Mouse (Mus musculus): ENCODE measurements around the gene Mylk. TPM values are rescaled to one million over a fixed set of nuclear protein-coding genes. Genes with fewer than 3 reads are reported as not detected.
A peak's percentile ranks its signal among the peaks of the same experiment; 100 is the strongest.

Mylk gene
- polyA plus RNA-seq, 1 experiment = 1.3 TPM

GRCm38 (mm10) chr16:35021903-35022241, 276.9 kb downstream of the Mylk start:
- H3K4me3 ChIP-seq (ENCODE audit: insufficient read depth, low read length) = peak overlapping the region; percentile 53
- TF ChIP-seq CTCF (IDR thresholded peaks at IDR 0.05; ENCODE audit: low read depth, low read length) (no peak), POLR2A (IDR thresholded peaks at IDR 0.05; ENCODE audit: borderline replicate concordance, low read depth, low read length) (no peak)
- H3K27ac ChIP-seq (ENCODE audit: insufficient read depth, low read depth, low read length) = no peak overlapping the region
- H3K4me1 ChIP-seq (ENCODE audit: control insufficient read depth, insufficient read depth, low read length) = peaks cover 7% of the 10 kb centered on the region

- Histone ChIP-seq H3K4me3 (ENCODE audit: insufficient read depth, low read length) (peak within 1 kb of the TSS; percentile 82), H3K27ac (ENCODE audit: insufficient read depth, low read depth, low read length) (peak within 1 kb of the TSS; percentile 11), H3K4me1 (ENCODE audit: control insufficient read depth, insufficient read depth, low read length) (peaks cover 7% of the 10 kb centered on the region)
- no peak for TF ChIP-seq POLR2A (IDR thresholded peaks at IDR 0.05; ENCODE audit: borderline replicate concordance, low read depth, low read length)
- no peak for TF ChIP-seq CTCF (IDR thresholded peaks at IDR 0.05; ENCODE audit: low read depth, low read length)
Measured at GRCm38 (mm10) chr16:35022242-35023137, 277.5 kb downstream of the Mylk start, which contains the start of gene Hacd2. TSS of gene Hacd2 (plus strand) at chr16:35022428.

- H3K27ac ChIP-seq (ENCODE audit: insufficient read depth, low read depth, low read length) = peak overlapping the region; percentile 11
- H3K4me1 ChIP-seq (ENCODE audit: control insufficient read depth, insufficient read depth, low read length) = peaks cover 7% of the 10 kb centered on the region
- H3K4me3 ChIP-seq (ENCODE audit: insufficient read depth, low read length) = peak overlapping the region; percentile 82
- TF ChIP-seq CTCF (IDR thresholded peaks at IDR 0.05; ENCODE audit: low read depth, low read length) = no peak
- TF ChIP-seq POLR2A (IDR thresholded peaks at IDR 0.05; ENCODE audit: borderline replicate concordance, low read depth, low read length) = no peak
Measured at GRCm38 (mm10) chr16:35023138-35023735, 278.2 kb downstream of the Mylk start.

GRCm38 (mm10) chr16:35024300-35024699, 279.3 kb downstream of the Mylk start:
- Histone ChIP-seq H3K4me1 (ENCODE audit: control insufficient read depth, insufficient read depth, low read length) (peaks cover 7% of the 10 kb centered on the region), H3K27ac (ENCODE audit: insufficient read depth, low read depth, low read length) (no peak overlapping the region), H3K4me3 (ENCODE audit: insufficient read depth, low read length) (no peak overlapping the region)
- no peak for TF ChIP-seq POLR2A (IDR thresholded peaks at IDR 0.05; ENCODE audit: borderline replicate concordance, low read depth, low read length)
- TF ChIP-seq CTCF (IDR thresholded peaks at IDR 0.05; ENCODE audit: low read depth, low read length) = no peak

DNA sequence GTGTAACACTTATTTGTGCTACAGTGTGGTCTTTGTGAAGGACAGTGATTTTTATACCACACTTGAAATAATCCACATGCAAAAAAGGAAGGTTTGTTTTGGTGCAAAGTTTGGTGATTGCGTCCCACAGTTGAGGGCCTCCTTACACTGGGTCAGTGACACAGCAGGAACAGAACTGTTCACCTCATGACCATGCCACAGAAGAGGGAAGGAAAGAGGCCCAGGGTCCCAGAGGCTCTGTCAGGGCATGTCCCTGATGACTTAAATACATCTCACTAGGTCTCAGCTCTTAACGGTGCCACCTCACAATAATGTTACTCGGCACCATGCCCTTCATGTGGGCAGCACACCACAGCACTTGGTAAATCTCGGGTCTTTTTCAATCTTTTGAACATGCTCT, 280.3 kb downstream of the Mylk start:
- TF ChIP-seq CTCF (IDR thresholded peaks at IDR 0.05; ENCODE audit: low read depth, low read length) (no peak), POLR2A (IDR thresholded peaks at IDR 0.05; ENCODE audit: borderline replicate concordance, low read depth, low read length) (no peak)
- 0 out of 2 replicates have a peak overlapping the region, but pooled peaks have one; percentile 3 for H3K27ac ChIP-seq (ENCODE audit: insufficient read depth, low read depth, low read length)

GRCm38 (mm10) chr16:35033241-35033640, 288.2 kb downstream of the Mylk start:
- Histone ChIP-seq H3K4me1 (ENCODE audit: control insufficient read depth, insufficient read depth, low read length) (peaks cover 9% of the 10 kb centered on the region), H3K27ac (ENCODE audit: insufficient read depth, low read depth, low read length) (no peak overlapping the region), H3K4me3 (ENCODE audit: insufficient read depth, low read length) (no peak overlapping the region)
- TF ChIP-seq CTCF (IDR thresholded peaks at IDR 0.05; ENCODE audit: low read depth, low read length) (no peak), POLR2A (IDR thresholded peaks at IDR 0.05; ENCODE audit: borderline replicate concordance, low read depth, low read length) (no peak)

More for the DNA sequence above, 280.3 kb downstream of the Mylk start:
- peaks cover 7% of the 10 kb centered on the region for H3K4me1 ChIP-seq (ENCODE audit: control insufficient read depth, insufficient read depth, low read length)
- H3K4me3 ChIP-seq (ENCODE audit: insufficient read depth, low read length) = no peak overlapping the region

DNA sequence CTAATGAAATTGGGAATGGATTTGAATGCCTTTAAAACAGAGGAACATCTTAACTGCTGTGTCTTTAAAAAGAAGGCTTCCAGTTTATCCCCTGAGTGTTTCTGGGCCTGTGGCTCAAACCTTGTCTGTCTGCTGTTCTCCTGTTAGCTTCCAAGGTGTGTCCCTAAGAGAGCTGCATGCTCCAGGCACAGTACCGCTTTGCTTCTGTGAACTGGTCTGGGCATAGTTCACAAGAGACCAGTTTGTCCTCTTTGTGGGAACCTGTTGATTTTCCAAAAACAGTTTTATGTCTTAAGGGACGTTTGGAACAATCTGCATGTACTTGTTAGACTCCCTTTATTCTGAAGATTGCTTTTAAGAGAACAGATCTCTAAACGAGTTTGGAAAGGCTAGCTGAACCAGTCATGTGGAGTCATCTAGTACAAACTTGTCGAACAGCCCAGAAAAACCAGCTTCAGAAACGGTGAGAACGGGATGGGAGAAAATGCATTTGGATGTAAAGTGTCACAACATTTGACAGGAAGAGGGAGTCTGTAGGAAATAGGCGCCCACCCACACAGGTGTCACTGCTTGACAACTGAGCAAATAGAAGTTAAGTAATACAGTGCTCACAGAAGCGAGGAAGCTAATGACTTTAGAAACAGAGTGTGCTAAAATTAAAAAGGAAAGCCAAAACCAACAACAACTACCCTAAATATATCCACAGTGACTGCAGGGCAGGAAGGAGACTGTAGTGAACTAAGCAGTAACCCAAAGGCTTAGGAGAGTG, 289.0 kb downstream of the Mylk start:
- TF ChIP-seq POLR2A (IDR thresholded peaks at IDR 0.05; ENCODE audit: borderline replicate concordance, low read depth, low read length) (no peak), CTCF (IDR thresholded peaks at IDR 0.05; ENCODE audit: low read depth, low read length) (no peak)
- Histone ChIP-seq H3K4me3 (ENCODE audit: insufficient read depth, low read length) (no peak overlapping the region), H3K27ac (ENCODE audit: insufficient read depth, low read depth, low read length) (no peak overlapping the region), H3K4me1 (ENCODE audit: control insufficient read depth, insufficient read depth, low read length) (peaks cover 9% of the 10 kb centered on the region)

GRCm38 (mm10) chr16:35034971-35035370, 290.0 kb downstream of the Mylk start:
- peaks cover 9% of the 10 kb centered on the region for H3K4me1 ChIP-seq (ENCODE audit: control insufficient read depth, insufficient read depth, low read length)
- TF ChIP-seq CTCF (IDR thresholded peaks at IDR 0.05; ENCODE audit: low read depth, low read length) = no peak
- no peak for TF ChIP-seq POLR2A (IDR thresholded peaks at IDR 0.05; ENCODE audit: borderline replicate concordance, low read depth, low read length)
- no peak overlapping the region for H3K4me3 ChIP-seq (ENCODE audit: insufficient read depth, low read length)
- H3K27ac ChIP-seq (ENCODE audit: insufficient read depth, low read depth, low read length) = no peak overlapping the region

DNA sequence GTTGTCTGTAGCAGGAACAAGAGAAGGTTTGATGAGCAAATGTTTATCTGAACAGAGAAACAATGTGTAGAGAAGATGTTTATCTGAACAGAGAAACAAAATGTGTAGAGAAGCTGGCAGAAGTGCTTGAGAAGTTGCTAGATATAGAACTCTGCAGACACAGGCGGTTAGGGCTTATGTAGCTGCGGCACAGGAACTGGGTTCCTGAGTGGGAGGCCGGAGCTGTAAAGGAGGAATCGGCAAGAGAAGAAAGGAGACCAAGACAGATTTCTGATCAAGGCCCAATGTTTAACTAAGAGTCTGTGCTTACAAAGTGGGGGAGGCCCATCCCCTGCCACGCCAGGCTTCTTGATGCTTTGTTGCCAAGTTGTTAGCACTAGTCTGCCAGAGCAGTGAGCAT, 291.7 kb downstream of the Mylk start:
- Histone ChIP-seq H3K27ac (ENCODE audit: insufficient read depth, low read depth, low read length) (no peak overlapping the region), H3K4me3 (ENCODE audit: insufficient read depth, low read length) (no peak overlapping the region), H3K4me1 (ENCODE audit: control insufficient read depth, insufficient read depth, low read length) (peaks cover 9% of the 10 kb centered on the region)
- TF ChIP-seq CTCF (IDR thresholded peaks at IDR 0.05; ENCODE audit: low read depth, low read length) (no peak), POLR2A (IDR thresholded peaks at IDR 0.05; ENCODE audit: borderline replicate concordance, low read depth, low read length) (no peak)
